Comparison of ENCODE assay signal across 14 mouse cellular contexts in genomic region chr17:5125084-5125855, GRCm38 (mm10).
DNase-seq lines count a peak whose midpoint lies in the region; ATAC-seq and TF ChIP-seq lines count a peak whose summit lies in the region.
"Had no signal": no experiment of that assay in that cellular context is flagged by ENCODE, and none has a peak within 500 bp of the region (broad histone marks: within the 10 kb centered on the region; RNA-seq: fewer than 3 reads in every experiment).

No protein-coding gene starts in this region.

- no peaks in the 10 kb centered on the region for H3K9me3 ChIP-seq in embryonic facial prominence, embryonic 13.5 days
- H3K9me3 ChIP-seq in embryonic facial prominence, embryonic 10.5 days: no peaks in the 10 kb centered on the region
- H3K9me3 ChIP-seq: forebrain, embryonic 13.5 days; hindbrain, embryonic 15.5 days; limb, embryonic 12.5 days; neural tube, embryonic 15.5 days had no signal

- 64% methylated on average over 5 of the region's 5 CpGs for WGBS in embryonic facial prominence, embryonic 13.5 days
- WGBS in embryonic facial prominence, embryonic 10.5 days: 77% methylated on average over 5 of the region's 5 CpGs
- 78% methylated on average over 5 of the region's 5 CpGs for WGBS in cerebellum, adult 2 months

- no peak overlapping the region for H3K4me3 ChIP-seq in embryonic facial prominence, embryonic 13.5 days
- H3K4me3 ChIP-seq in embryonic facial prominence, embryonic 10.5 days: no peak overlapping the region
- H3K4me3 ChIP-seq in cerebellum, adult 2 months (replicated peaks; ENCODE audit: insufficient read depth, low read depth, low read length): no peak overlapping the region
- H3K4me3 ChIP-seq: forebrain, embryonic 13.5 days; hindbrain, embryonic 15.5 days; limb, embryonic 12.5 days; neural tube, embryonic 15.5 days had no signal

- H3K27ac ChIP-seq in embryonic facial prominence, embryonic 13.5 days: peak overlapping the region; percentile 24; the same call in 1 of the 2 replicates
- no peak overlapping the region for H3K27ac ChIP-seq in embryonic facial prominence, embryonic 10.5 days (replicated peaks)
- no peak overlapping the region for H3K27ac ChIP-seq in cerebellum, adult 2 months (ENCODE audit: insufficient read depth, low read length)
- H3K27ac ChIP-seq: forebrain, embryonic 13.5 days; hindbrain, embryonic 15.5 days; limb, embryonic 12.5 days; neural tube, embryonic 15.5 days had no signal

- DNase-seq in embryonic facial prominence, embryonic 10.5 days (ENCODE audit: low spot score): no peak
- peak; percentile 28 for DNase-seq in thymus, postnatal 0 days (ENCODE audit: low spot score)
- DNase-seq in thymus, adult 18-20 months: no peak
- DNase-seq in kidney, postnatal 36 days: peak; percentile 80 to 84
- no peak for DNase-seq in cerebellum, adult 2 months
- DNase-seq in spleen, postnatal 14 days (ENCODE audit: low spot score in 2 of 2): no peak
- DNase-seq in layer of hippocampus, postnatal 25 days (ENCODE audit: extremely low spot score in 1 of 2, low spot score in 1 of 2): no peak

- TF ChIP-seq CTCF in cerebellum, adult 2 months (IDR thresholded peaks at IDR 0.05; ENCODE audit: borderline replicate concordance, insufficient read depth, low read depth, low read length): no peak

- no peak overlapping the region for H3K4me2 ChIP-seq in embryonic facial prominence, embryonic 13.5 days
- H3K4me2 ChIP-seq: forebrain, embryonic 13.5 days; heart, embryonic 11.5 days; hindbrain, embryonic 15.5 days; limb, embryonic 12.5 days; neural tube, embryonic 15.5 days had no signal

- TF ChIP-seq POLR2A in cerebellum, adult 2 months (IDR thresholded peaks at IDR 0.05; ENCODE audit: borderline replicate concordance, insufficient read depth, low read length): no peak

- H3K9ac ChIP-seq in embryonic facial prominence, embryonic 13.5 days: no peak overlapping the region
- H3K9ac ChIP-seq: forebrain, embryonic 13.5 days; hindbrain, embryonic 15.5 days; limb, embryonic 12.5 days; neural tube, embryonic 15.5 days had no signal

- peaks cover 4% of the 10 kb centered on the region; the same call in 1 of the 2 replicates for H3K36me3 ChIP-seq in embryonic facial prominence, embryonic 13.5 days
- H3K36me3 ChIP-seq in embryonic facial prominence, embryonic 10.5 days (replicated peaks): peaks cover 15% of the 10 kb centered on the region
- H3K36me3 ChIP-seq: hindbrain, embryonic 15.5 days; neural tube, embryonic 15.5 days had no signal

- ATAC-seq in embryonic facial prominence, embryonic 13.5 days (ENCODE audit: insufficient number of reproducible peaks, insufficient read depth, low FRiP score, low TSS enrichment, low read depth): no peak
- ATAC-seq: forebrain, embryonic 13.5 days; Patski had no signal

- H3K27me3 ChIP-seq in embryonic facial prominence, embryonic 13.5 days: no peaks in the 10 kb centered on the region
- H3K27me3 ChIP-seq in embryonic facial prominence, embryonic 10.5 days (replicated peaks; ENCODE audit: low read depth, poor library complexity, severe bottlenecking): no peaks in the 10 kb centered on the region
- no peaks in the 10 kb centered on the region for H3K27me3 ChIP-seq in cerebellum, adult 2 months (ENCODE audit: control insufficient read depth, insufficient read depth, low read length)
- H3K27me3 ChIP-seq: forebrain, embryonic 13.5 days; hindbrain, embryonic 15.5 days; limb, embryonic 12.5 days; neural tube, embryonic 15.5 days; Patski had no signal

- H3K4me1 ChIP-seq in embryonic facial prominence, embryonic 13.5 days: peaks cover 38% of the 10 kb centered on the region
- H3K4me1 ChIP-seq in embryonic facial prominence, embryonic 10.5 days: peaks cover 15% of the 10 kb centered on the region
- peaks cover 20% of the 10 kb centered on the region for H3K4me1 ChIP-seq in cerebellum, adult 2 months (ENCODE audit: control insufficient read depth, insufficient read depth, low read length)

Comparison
In these comparisons a context has a peak if more than half of its experiments do, and no peak if none do; other contexts are left out.
1. DNase-seq: peak in thymus, postnatal 0 days (single experiment) and kidney, postnatal 36 days (2 of 2); none in embryonic facial prominence, embryonic 10.5 days (single experiment), thymus, adult 18-20 months (0 of 2), cerebellum, adult 2 months (0 of 2), spleen, postnatal 14 days (0 of 2) and layer of hippocampus, postnatal 25 days (0 of 2).